Mouse (Mus musculus) intestine, embryonic 15.5 days (tissue): ENCODE measurements at regions not wholly inside any gene's neighbourhood (a gene's known extent, or its start where the extent isn't known, plus 50 kb on each side); places are given as distances from the start of the nearest gene placed in this dataset.
"Not testable (repeated sequence)": the region's sequence is repeated elsewhere in the genome, so short reads cannot be mapped to it uniquely, and the experiment has no call there.

ENCODE experiments used
- ATAC-seq: fragments of 200-750 bp; cut with Nextera tagmentation; 2 replicates; pipeline ENCODE4 v1.8.0; 2017; ENCODE audit warnings: moderate TSS enrichment, moderate library complexity
- H3K27ac ChIP-seq: fragments of 300-500 bp; sonication (generic); 2 replicates; pipeline ENCODE4 v1.5.1; 2015; ENCODE audit warnings: mild to moderate bottlenecking, inconsistent platforms
- H3K27me3 ChIP-seq: fragments of 300-500 bp; sonication (generic); replicated peaks from 2 replicates; pipeline ENCODE4 v1.6.1; 2015; ENCODE audit warnings: inconsistent platforms
- H3K36me3 ChIP-seq: fragments of 300-500 bp; sonication (generic); 2 replicates; pipeline ENCODE4 v1.6.1; 2015; ENCODE audit warnings: inconsistent platforms
- H3K4me1 ChIP-seq: fragments of 300-500 bp; sonication (generic); replicated peaks from 2 replicates; pipeline ENCODE4 v1.6.1; 2015; ENCODE audit warnings: inconsistent platforms
- H3K4me2 ChIP-seq: fragments of 300-500 bp; sonication (generic); replicated peaks from 2 replicates; pipeline ENCODE4 v1.6.1; 2015; ENCODE audit warnings: mild to moderate bottlenecking, inconsistent platforms
- H3K4me3 ChIP-seq: fragments of 300-500 bp; sonication (generic); replicated peaks from 2 replicates; pipeline ENCODE4 v1.5.1; 2015; ENCODE audit warnings: inconsistent platforms
- H3K9ac ChIP-seq: fragments of 300-500 bp; sonication (generic); 2 replicates; pipeline ENCODE4 v1.6.1; 2015; ENCODE audit warnings: inconsistent platforms
- H3K9me3 ChIP-seq: fragments of 300-500 bp; sonication (generic); 2 replicates; pipeline ENCODE4 v1.6.1; 2016; ENCODE audit warnings: inconsistent platforms
- WGBS: fragments of 180-500 bp; shearing (Covaris S2); methylation state at CpG from one replicate; pipeline ENCODE4 v1.1.7; 2015; 5-methylcytosine and 5-hydroxymethylcytosine counted together

DNA sequence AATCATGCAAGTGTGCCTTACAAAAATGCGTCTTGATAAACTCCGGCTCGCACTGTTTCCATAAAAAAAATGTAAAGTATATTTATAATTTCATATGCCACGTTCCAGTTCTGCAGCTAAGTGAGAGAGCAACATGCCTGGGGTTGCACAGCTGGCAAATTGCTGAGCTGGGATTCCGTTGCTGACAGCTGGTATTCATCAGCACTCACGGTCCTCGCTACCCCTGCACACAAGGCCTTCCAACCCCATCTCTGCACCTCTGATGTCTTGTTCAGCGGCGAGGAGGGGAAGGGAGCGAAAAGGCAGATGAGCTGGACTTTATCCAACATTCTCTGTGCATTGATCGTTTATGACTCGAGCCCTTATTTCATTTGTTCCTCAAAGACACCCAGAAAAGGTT is 138.5 kb upstream of the Mon1b start:
- ATAC-seq: peak; percentile 76
- Histone ChIP-seq H3K9ac (no peak overlapping the region), H3K36me3 (no peaks in the 10 kb centered on the region), H3K4me3 (no peak overlapping the region), H3K27me3 (no peaks in the 10 kb centered on the region), H3K27ac (no peak overlapping the region), H3K4me2 (no peak overlapping the region), H3K9me3 (no peaks in the 10 kb centered on the region), H3K4me1 (no peaks in the 10 kb centered on the region)
- 45% methylated on average over 12 of the region's 12 CpGs for WGBS

DNA sequence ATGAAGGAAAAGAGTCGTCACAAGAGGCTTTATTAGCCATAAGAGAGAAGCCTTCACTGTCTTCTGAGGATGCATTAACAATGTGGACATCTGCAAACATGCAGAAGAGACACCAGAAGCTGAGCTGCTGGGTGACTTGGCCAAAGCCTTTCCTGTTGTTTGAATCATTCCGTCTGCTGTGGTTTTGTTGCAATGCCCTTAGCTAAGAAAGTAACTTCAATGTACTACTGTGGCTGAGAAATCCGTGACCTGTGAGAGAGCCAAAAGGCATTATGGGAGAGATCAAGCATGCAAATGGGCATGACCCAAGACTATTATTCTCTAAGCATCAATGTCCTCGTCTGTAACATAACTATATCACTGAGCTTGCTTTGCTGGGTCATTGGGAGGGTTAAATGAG is 132.7 kb upstream of the Mon1b start:
- Histone ChIP-seq H3K4me1 (no peaks in the 10 kb centered on the region), H3K27me3 (no peaks in the 10 kb centered on the region), H3K9ac (no peak overlapping the region), H3K36me3 (no peaks in the 10 kb centered on the region), H3K27ac (no peak overlapping the region), H3K4me2 (no peak overlapping the region), H3K9me3 (no peaks in the 10 kb centered on the region), H3K4me3 (no peak overlapping the region)
- no peak for ATAC-seq
- 73% methylated on average over 4 of the region's 4 CpGs for WGBS

DNA sequence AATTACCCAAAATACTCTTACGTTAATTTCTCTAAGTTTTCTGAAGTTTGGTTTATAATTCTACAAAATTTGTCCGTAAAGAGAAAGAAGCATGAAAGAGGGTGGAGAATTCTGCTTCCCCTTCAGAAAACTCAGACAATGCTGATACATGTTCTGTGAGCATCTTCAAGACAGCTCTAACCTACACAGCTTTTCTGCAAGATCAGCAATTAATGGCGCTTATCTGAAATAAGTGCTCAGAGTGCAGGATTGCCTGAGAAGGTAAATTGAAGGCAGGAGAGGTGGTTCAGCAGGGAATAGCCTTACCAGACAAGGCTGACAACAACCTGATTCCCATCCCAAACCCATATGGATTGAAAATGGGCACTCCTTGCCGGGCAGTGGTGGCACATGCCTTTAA is 122.5 kb upstream of the Mon1b start:
- Histone ChIP-seq H3K4me1 (no peaks in the 10 kb centered on the region), H3K27ac (no peak overlapping the region), H3K9me3 (no peaks in the 10 kb centered on the region), H3K36me3 (no peaks in the 10 kb centered on the region), H3K4me2 (no peak overlapping the region), H3K27me3 (no peaks in the 10 kb centered on the region), H3K9ac (no peak overlapping the region), H3K4me3 (no peak overlapping the region)
- ATAC-seq: no peak
- WGBS: 96% methylated on average over 4 of the region's 4 CpGs

DNA sequence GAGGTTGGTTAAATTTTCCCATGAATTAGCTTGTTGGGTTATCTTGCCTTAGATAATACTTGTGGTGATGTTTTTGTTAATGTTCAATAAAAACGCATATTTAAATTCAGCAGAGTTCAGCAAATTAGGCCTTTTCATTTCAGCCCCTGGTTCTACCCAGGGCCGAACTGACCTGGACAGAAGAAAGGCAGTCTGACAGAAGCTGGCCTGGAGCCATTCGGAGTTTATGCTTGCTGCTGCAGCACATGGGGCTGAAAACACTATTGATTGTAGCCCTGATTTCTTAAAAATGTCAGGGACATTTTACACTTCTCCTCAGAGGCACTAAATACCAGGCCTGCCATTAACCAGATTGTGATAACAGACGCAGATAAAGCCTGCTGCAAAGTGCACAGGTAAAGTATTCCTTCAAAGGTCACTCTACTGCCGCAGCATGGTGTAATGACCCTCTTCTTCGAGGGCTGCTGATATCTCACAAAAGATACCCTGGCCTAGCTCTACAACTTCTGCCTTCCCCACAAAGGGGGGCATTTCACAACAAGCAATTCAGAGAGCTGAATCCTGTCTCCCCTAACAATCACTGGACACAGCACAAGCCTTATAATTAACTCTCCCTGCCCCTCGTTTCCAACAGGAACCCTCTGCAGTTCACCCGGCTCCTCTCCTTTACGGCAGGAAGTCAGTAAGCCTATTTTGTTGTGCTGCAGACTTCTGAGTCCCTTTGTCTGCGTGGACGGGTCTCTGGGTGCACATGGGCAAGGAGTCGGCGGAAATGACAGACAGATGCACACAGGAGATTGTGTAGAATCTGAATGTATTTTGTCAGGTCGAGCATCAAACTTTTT is 121.3 kb upstream of the Mon1b start:
- no peaks in the 10 kb centered on the region for H3K9me3 ChIP-seq
- WGBS: 49% methylated on average over 14 of the region's 14 CpGs
- H3K4me1 ChIP-seq: no peaks in the 10 kb centered on the region
- H3K36me3 ChIP-seq: no peaks in the 10 kb centered on the region
- no peak overlapping the region for H3K4me3 ChIP-seq
- no peak overlapping the region for H3K9ac ChIP-seq
- H3K27me3 ChIP-seq: no peaks in the 10 kb centered on the region
- no peak overlapping the region for H3K27ac ChIP-seq
- ATAC-seq: peak; percentile 88
- H3K4me2 ChIP-seq: no peak overlapping the region

DNA sequence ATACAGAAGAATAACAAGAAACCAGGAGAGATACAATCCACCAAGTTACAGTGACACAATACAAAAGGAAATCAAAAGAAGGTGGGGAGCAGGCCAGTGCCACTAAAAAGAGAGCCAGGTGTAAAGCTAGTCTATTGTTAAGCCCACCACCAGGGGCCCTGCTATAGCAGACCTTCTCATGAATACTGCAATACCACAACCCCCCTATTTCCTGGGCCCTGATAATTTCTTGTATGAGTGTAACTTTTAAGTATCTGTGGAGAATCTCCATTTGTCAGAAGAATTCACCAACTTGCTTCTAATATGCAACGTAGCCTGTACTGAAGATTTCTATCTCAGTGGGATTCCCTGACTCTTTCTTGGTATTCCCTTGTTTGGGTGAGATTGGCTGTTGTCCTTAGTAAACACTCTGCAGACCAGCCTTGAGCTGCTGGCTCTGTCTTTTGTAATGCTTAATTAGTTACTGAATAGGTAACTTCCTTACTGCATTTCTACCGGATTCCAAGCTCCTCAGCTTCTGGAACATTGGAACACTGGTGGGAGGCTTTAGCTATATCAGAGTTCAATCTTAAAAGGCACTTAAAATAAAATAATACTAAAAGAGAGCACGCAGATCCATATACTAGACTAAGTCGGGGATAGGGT is 120.5 kb upstream of the Mon1b start:
- H3K4me2 ChIP-seq, H3K4me1 ChIP-seq, H3K36me3 ChIP-seq, ATAC-seq, H3K9ac ChIP-seq, H3K9me3 ChIP-seq, H3K4me3 ChIP-seq, H3K27me3 ChIP-seq, H3K27ac ChIP-seq: not testable (repeated sequence)
- 80% methylated on average over 4 of the region's 4 CpGs for WGBS

DNA sequence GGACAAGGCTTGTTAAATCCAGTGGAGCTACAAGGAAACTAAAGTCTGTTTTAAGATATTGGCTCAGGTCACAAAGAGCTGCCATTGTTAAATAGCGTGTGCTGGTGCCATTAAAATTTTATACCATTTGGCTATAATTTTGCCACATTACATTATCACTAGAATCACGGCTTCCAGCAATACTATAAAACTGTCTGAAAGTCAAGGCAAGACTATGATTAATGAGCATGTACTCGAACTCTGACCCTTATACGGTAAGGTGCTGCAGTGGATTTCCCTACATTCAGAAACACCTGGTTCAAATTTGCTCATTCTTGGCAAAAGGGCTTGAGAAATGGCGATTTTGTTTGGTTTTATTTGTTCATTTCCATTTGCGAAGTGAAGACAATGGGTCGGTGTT is 119.2 kb upstream of the Mon1b start:
- Histone ChIP-seq H3K27ac (no peak overlapping the region), H3K9ac (no peak overlapping the region), H3K4me3 (no peak overlapping the region), H3K9me3 (no peaks in the 10 kb centered on the region), H3K4me1 (no peaks in the 10 kb centered on the region), H3K27me3 (no peaks in the 10 kb centered on the region), H3K4me2 (no peak overlapping the region), H3K36me3 (no peaks in the 10 kb centered on the region)
- ATAC-seq: no peak
- WGBS: 76% methylated on average over 7 of the region's 7 CpGs

DNA sequence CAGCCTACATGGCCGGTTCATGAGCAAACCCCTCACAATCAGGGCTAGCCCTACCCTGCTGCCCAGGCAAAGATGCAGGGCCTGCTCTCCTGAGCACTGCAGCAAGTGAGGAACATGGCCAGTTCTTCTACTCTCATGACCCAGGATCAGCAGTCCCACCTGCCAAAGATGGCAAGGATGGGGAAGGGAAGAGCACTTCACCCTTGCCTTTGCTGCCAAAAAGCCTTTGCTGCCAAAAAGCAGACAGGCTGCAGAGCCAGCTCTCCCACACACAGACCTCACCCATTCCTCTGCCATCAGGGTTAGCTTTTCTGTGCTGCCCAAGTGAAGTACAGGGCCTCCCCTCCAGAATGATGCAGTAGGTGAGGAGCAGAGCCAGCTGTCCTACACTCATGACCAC is 117.5 kb upstream of the Mon1b start:
- 84% methylated on average over 1 of the region's 1 CpGs for WGBS
- Histone ChIP-seq H3K36me3 (no peaks in the 10 kb centered on the region), H3K27ac (no peak overlapping the region), H3K9me3 (no peaks in the 10 kb centered on the region), H3K4me1 (no peaks in the 10 kb centered on the region), H3K27me3 (no peaks in the 10 kb centered on the region), H3K9ac (no peak overlapping the region), H3K4me3 (no peak overlapping the region), H3K4me2 (no peak overlapping the region)
- no peak for ATAC-seq

DNA sequence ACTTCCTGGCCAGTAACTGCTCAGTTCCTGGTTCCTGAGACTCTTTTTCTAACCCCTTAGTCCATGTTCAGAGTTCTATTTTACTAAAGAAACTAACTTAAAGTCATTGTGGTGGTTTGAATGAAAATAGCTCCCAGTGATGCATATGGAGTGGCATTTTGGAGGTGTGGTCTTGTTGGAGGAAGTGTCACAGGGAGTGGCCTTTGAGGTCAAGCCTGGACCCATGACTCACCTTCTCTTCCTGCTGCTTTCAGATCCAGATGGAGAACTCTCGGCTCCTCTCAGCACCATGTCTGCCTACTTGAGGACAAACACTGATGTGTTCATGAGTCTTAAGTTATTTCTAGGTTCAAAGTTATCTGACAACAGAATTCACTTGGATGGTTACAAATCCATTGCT is 111.8 kb upstream of the Mon1b start:
- no peak overlapping the region for H3K4me3 ChIP-seq
- no peaks in the 10 kb centered on the region for H3K36me3 ChIP-seq
- H3K27me3 ChIP-seq: no peaks in the 10 kb centered on the region
- no peak overlapping the region for H3K9ac ChIP-seq
- no peaks in the 10 kb centered on the region for H3K4me1 ChIP-seq
- no peaks in the 10 kb centered on the region for H3K9me3 ChIP-seq
- no peak overlapping the region for H3K27ac ChIP-seq
- WGBS: 38% methylated on average over 1 of the region's 1 CpGs
- no peak overlapping the region for H3K4me2 ChIP-seq
- ATAC-seq: no peak

DNA sequence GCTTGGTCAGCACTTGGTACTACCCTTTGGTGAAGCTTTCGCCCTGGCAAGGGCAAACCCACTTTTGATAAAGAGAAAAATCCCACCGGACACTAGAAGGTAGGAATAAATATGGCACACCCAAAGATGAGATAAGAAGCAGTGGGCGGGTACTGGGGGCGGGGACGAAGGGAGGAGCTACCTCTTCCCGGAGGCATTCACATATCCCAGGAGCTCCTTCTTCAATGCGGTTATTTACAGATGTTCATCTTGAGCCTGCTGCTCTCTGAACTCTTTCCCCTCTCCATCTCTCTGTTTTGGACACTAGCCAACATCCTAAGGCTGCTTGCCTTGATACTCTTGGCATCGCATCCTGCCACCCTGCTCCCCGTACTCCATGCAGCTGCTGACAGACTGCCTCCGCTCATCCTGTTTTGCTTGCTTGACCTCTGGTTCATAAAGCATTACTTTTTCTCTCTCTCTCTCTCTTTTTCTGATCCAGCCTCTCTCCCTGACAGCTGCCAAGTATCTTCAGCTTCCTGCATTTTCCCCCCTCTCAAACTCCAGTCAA is 104.2 kb upstream of the Mon1b start:
- no peak overlapping the region for H3K9ac ChIP-seq
- 51% methylated on average over 10 of the region's 10 CpGs for WGBS
- no peak overlapping the region for H3K4me3 ChIP-seq
- no peaks in the 10 kb centered on the region for H3K27me3 ChIP-seq
- H3K27ac ChIP-seq: no peak overlapping the region
- peak overlapping the region; percentile 17; the same call in 1 of the 2 replicates for H3K4me2 ChIP-seq
- peak; percentile 45; the same call in 1 of the 2 replicates for ATAC-seq
- H3K9me3 ChIP-seq: no peaks in the 10 kb centered on the region
- peaks cover 2% of the 10 kb centered on the region; the same call in 1 of the 2 replicates for H3K4me1 ChIP-seq
- H3K36me3 ChIP-seq: no peaks in the 10 kb centered on the region

DNA sequence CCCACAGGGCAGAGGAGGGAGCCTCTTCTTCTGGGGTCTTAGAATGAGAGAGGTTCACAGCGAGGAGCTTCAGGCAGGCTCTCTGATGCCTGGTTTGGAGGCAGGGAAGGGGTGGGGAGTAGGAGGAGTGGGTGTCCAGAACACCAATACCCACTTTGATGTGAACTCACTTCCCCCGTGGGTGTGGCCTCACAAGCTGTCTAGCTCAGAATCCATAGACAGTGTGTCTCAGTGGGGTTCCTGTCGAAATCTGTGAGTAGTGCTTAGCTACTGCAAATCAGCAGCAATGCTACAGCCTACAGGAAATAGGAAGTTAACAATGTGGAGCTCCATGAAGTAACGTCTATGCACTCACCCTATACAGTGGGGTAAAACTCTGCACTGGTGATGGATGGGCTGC is 102.5 kb upstream of the Mon1b start:
- Histone ChIP-seq H3K4me2 (no peak overlapping the region), H3K27ac (no peak overlapping the region), H3K4me3 (no peak overlapping the region), H3K9ac (no peak overlapping the region), H3K4me1 (peaks cover 2% of the 10 kb centered on the region; the same call in 1 of the 2 replicates), H3K9me3 (no peaks in the 10 kb centered on the region), H3K36me3 (no peaks in the 10 kb centered on the region), H3K27me3 (no peaks in the 10 kb centered on the region)
- WGBS: 61% methylated on average over 4 of the region's 4 CpGs
- ATAC-seq: no peak

DNA sequence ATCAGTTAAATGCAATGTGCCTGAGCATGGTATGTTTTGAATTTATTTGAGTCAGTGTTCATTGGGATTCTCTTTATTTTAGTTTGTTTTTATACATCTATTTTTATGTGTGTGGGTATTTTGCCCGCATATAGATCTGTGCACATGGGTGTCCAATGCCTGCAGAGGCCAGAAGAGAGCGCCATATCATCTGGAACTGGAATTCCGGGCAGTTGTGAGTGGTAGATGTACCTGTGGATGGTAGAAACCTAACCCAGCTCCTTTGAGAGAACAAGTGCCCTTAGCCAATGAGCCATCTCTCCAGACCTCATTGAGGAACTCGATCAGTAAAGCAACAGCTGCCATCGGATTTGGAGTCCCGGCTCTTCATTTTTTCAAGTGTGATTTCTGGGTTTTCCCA is 94.0 kb upstream of the Mon1b start:
- 84% methylated on average over 6 of the region's 6 CpGs for WGBS
- ATAC-seq: no peak
- Histone ChIP-seq H3K27ac (no peak overlapping the region), H3K4me2 (no peak overlapping the region), H3K9ac (no peak overlapping the region), H3K36me3 (no peaks in the 10 kb centered on the region), H3K4me1 (no peaks in the 10 kb centered on the region), H3K9me3 (no peaks in the 10 kb centered on the region), H3K4me3 (no peak overlapping the region), H3K27me3 (no peaks in the 10 kb centered on the region)

DNA sequence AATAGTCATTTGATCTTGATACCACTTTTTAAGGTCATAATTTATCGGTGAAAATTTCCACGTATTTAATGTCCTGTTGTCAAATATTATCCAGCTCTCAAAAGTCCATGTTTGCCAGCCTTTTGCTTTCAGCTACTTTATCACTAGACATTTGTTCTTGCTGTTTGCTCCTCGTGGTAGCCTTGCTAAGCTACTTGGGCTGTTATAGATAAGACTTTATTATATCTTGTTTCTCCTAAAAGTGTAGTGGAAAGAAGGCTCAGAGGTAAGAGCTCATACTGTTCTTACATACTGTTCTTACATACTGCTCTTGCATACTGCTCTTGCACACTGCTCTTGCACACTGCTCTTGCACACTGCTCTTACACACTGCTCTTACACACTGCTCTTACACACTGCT is 93.3 kb upstream of the Mon1b start:
- no peaks in the 10 kb centered on the region for H3K9me3 ChIP-seq
- ATAC-seq: 0 out of 2 replicates have a peak, but pooled peaks have one; percentile 12
- H3K36me3 ChIP-seq: no peaks in the 10 kb centered on the region
- H3K27ac ChIP-seq: no peak overlapping the region
- no peak overlapping the region for H3K4me3 ChIP-seq
- H3K4me2 ChIP-seq: no peak overlapping the region
- 48% methylated on average over 3 of the region's 3 CpGs for WGBS
- no peaks in the 10 kb centered on the region for H3K4me1 ChIP-seq
- no peak overlapping the region for H3K9ac ChIP-seq
- H3K27me3 ChIP-seq: no peaks in the 10 kb centered on the region

DNA sequence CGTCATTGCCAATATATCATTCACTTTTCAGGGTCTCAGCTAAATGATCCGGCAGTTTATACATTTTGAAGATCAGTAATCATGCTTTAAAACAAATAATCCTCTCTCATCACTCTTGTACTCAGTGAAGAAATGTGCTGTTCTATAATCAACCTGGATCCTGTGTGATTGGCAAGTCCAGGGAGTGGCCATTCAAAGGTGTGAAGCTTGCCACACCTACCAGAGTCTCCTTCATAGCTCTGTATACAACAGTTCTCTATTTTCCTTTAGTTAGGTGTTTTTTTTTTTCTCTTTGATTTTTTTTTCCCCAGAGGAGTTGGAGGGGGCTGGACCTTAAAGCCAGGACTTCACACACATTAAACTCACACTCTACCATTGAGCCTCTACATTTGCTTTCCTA is 92.7 kb upstream of the Mon1b start:
- Histone ChIP-seq H3K9me3 (no peaks in the 10 kb centered on the region), H3K27ac (no peak overlapping the region), H3K36me3 (no peaks in the 10 kb centered on the region), H3K4me1 (no peaks in the 10 kb centered on the region), H3K27me3 (no peaks in the 10 kb centered on the region), H3K4me3 (no peak overlapping the region), H3K9ac (no peak overlapping the region), H3K4me2 (no peak overlapping the region)
- no peak for ATAC-seq
- 76% methylated on average over 2 of the region's 2 CpGs for WGBS
